Mouse (Mus musculus) B cell, adult 2 months (primary cell): Measurements from ENCODE around the gene Sox30.

Experiments used
- DNase-seq, 2 experiments: peaks; one replicate each; pipeline ENCODE4 v3.0.0; 2022

The Sox30 gene

DNA sequence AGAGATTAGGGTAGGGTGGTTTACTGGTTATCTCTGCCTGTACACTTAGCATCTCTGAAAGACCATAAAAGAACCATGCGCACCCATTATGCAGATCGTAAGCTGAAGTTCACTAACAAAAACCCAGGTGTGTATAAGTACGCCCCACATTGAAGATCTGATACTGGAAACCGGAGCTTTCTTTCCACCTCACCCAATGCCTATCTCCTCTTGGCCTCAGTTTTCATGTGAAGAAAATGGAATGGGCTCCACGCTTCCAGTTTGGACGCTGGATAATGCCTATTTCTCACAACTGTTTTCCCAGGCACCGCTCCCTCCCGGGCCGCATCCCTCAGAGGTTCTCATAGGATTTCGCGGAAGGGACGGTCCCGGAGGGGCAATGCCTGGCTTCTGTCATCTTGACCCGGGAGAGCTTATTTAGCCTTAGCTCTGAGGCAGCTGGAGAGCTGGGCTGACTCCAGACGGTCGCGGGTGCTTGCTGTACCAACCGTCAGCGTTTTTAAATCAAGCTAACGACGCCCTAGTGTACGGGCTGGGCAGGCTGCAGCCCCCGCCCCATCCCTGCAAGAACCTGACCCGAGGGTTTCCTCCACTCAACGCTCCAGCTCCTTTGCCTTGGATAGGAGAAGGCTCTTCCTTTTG, 76.8 kb downstream of the Sox30 start:
- peak in 1 of 2 experiments; percentile 19 for DNase-seq

DNA sequence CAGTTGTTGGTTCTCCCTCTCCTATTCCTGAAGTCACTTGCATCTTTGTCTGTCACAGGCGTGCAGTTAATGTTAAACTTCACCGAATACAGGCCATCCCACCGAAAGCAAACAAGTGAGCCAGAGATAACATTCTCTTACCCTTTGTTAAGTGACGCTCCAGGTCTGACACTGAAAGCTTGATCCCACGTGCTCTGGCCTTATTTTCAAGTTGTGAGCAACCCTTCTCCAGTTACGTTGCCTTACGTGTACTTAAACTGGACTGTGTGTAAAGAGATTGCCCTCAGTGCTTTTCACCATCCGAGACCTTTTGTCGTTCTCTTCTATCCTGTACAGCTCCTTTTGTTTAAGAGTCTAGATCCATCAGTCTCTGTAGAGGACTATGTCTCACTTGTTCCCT, 77.9 kb downstream of the Sox30 start:
- DNase-seq = no peak

DNA sequence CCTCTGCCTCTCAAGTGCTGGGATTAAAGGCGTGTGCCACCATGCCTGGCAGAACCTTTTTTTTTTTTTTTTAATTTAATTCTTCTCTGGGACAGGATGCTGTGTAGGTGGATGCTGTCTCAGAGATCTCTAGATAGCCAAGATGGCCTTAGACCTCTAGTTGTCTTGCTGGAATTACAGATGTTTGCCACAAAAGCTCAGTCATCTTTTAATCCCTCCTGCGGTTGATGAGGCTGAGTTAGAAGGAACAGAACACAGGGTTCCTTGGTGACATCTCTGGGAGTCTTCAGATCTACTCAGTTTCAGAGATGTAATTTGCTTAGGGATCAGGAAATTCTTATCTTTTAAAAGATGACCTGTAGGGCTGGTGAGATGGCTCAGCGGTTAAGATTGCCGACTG, 78.8 kb downstream of the Sox30 start:
- no peak for DNase-seq

DNA sequence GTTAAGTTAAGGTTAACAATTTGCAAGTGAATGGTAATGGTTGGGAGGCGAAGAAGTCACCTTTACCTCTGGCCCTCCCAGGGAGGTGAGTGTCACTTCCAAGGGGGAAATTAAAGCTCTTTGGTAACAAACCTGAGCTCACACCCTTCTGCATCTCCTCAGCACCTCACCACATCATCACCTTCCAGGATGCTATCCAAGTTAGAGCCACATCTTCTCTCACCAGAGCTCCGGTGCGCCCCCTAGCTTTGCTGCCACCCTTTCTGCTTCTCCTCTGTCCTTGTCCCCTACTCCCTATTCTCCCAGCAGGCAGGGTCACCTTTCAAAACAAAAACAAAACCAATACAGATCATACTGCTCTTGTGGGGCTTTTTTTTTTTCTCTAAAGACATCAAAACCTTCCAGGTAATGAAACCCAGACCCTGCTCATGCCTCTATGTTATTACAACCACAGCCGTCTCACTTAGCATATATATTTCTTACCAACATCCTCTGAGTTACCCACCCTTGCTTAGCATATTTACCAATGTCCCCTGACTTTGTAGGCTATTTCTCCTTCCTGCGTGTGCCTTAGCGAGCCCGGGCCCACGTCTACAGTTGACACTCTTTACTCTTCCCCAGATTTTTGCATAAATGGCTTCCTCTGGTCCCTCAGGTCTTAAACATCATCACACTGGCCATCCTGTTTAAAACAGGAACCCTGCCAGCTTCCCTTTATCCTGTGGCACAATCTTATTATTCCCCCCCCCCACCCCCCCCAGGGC, 80.0 kb downstream of the Sox30 start:
- DNase-seq = peak; percentile 44 to 50

DNA sequence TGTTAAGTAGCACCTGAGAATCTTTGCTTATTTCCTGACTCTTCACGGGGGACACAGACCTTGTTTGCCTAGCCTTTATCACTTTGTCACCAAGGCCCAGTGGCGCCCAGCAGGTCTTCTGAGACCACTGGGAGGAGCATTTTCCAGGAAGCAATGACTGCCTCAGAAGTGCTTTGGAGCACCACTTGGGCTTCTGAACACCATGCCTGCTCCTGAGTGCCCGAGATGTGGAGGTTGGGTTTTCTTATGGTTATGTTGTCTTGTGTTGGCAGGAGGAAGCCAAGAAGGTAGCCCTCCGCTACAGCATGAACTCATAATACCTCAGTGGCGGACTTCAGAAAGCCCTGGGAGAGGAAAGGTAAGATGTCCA, 80.5 kb downstream of the Sox30 start:
- DNase-seq = no peak

DNA sequence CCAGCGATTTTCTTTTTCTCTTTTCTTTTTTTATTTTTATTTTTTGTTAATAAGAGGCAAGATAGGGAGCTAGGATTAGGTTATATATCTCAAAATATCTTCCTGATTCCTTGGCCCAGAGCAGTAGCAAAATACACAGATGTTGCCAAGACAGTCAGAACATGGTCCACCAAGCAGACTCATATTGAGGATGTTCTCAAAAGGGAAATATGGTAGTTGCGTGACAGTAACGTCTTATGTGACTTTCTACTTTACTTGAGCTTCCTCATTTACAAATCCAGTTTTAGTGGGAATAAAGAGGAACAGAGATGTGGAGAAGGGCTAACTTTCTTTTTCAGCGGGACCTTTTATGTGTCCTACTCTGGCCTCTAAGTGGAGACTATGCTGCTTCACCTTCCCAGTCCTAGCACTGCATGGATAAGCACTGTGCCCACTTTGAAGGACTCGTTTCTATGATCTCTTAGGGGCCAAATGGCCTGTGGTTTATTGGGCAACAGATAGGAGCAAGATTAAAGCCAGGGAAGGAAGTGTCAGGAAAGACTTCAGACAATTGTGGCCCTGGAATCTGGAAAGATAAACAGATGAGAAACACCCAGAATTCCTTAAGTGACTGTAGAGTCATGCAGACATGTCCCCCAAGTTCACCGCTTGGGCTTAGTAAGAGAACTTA, 81.8 kb downstream of the Sox30 start:
- no peak for DNase-seq

DNA sequence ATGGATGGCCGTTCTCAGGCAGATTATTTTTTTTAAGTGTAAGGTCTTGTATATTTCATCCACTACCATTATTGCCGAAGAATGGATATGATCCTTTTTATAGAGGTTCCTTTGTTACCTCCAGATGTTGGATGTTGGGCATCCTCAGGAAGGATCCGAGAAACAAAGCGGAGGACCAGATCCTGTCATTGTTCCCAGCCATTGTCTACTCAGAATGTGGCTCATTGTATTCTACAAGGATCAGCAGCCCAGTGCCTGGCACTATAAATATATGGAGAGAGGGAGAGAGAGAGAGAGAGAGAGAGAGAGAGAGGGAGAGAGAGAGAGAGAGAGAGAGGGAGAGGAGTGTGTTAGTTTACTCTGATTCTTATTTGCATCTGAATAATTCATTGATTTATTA, 82.5 kb downstream of the Sox30 start:
- DNase-seq = no peak

DNA sequence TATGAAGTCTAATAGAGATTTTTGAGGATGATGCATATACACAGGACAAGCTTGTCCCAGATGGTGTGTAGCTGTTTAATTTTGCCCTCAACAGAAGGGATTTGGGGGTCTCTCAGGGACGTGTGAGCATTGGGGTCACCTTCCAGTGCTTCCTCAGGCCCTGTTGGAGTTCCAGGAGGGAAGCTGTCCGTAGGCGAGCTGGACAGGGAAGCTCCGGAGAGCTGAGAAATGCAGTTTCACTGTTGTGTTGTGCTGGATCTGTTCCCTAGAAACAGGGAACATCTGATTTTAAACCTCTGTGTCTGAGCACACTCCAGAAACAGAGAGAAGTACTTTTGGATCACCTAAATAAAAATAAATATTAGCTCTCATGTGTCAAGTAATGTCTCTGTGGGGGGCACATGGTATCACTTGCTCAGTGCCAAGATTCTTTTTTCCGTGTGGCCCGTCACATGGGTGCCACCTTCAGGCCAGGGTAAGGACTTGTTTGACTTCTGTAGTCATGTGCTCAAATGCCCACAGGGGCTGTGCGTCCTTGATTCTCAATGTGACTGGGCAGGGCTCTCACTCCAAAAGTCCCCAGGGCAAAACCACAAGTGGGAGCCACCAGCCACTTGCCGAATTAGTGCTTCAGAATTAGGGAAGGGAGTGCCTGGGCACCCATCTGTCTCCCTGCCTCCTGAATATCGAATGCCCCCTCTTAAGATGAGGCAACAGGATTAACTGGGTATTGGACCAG, 83.1 kb downstream of the Sox30 start:
- DNase-seq = peak; percentile 40 to 44

DNA sequence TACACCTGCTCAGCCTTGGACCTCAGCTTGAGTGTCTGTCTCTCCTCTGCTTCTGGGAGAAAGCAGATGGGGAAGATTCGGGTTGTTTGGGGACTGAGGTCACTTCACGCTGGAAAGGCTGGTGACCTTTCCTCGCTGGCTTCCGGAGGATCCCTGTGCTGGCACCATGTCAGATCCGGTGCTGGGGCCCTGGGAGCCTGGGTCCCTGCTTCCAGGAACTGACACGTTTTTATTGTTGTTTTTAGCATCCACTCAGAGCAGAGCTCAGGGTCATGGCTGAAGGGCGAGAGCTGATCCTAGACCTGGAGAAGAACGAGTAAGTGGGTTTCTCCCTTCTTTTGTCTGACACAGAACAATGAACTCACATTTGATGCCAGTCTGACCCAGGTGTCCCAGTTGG, 84.7 kb downstream of the Sox30 start:
- DNase-seq = no peak

DNA sequence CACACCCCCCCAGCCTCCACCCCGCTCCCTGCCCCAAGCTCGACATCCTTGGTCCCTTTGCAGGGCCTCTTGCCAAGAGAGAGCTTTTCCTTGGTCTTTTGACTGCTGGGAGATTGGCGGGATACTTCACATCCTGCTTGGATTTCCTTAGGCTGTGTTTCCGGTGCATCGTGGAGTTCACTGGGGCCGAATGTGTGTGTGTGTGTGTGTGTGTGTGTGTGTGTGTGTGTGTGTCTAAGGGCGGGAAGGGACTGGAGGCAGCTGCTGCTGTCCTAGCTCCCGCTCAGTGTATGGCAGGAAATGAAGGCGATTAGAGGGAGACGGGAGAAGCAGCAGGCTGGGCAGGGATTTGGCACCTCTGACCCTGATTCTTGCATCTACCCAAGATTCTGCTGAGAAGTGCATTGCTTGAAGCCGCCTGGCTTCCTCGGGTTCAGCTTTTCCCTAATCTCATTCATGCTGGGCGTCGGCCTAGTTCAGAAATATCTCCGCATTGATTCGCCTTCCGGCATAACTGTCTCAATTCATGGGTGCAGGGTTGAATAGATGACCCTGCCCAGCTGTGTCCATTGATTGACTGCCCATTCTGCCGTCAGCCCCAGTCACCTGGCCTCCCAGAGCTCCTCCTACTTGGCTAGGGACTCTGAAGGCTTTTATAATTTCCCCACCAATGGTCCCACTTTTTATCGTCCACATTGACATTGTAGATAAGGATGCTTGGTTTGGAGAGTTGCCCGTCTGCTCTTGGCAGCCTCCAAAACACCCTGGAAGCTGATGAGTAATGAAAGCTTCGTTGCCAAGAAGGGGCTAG, 85.3 kb downstream of the Sox30 start:
- no peak for DNase-seq
